ENCODE assay signal across 7 mouse cellular contexts in the genomic region with DNA sequence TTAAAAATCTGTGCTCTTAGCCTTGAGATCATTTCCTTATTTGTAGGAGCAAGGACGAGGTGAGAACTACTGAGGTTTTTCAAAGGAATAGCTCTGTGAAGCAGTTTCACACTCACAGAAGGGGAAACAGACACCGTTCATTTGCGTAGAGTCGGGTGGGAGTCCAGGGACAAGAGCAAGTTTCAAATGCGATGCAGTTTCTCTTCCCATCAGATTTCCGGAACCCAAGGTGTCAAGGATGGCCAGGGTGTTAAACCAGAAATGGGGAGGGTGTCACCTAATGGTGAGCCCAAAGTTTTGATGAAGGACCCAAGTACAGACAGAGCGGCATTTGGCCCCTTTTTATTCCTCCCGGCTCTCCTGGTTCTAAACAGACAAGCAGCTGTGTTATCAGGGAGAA. TPM values are rescaled to one million over a fixed set of nuclear protein-coding genes. Genes with fewer than 3 reads are reported as not detected.
DNase-seq lines count a peak whose midpoint lies in the region; ATAC-seq and TF ChIP-seq lines count a peak whose summit lies in the region.

No protein-coding gene starts in this region.

- no peaks in the 10 kb centered on the region for H3K27me3 ChIP-seq in lung, postnatal 0 days (replicated peaks; ENCODE audit: insufficient read depth, low read length)
- no peaks in the 10 kb centered on the region for H3K27me3 ChIP-seq in forebrain, embryonic 13.5 days
- no peaks in the 10 kb centered on the region for H3K27me3 ChIP-seq in liver, embryonic 14.5 days (ENCODE audit: control insufficient read depth, insufficient read depth, low read length)
- no peaks in the 10 kb centered on the region for H3K27me3 ChIP-seq in stomach, embryonic 16.5 days (ENCODE audit: control insufficient read depth, insufficient read depth, low read length)

- peak overlapping the region; percentile 90 for H3K4me2 ChIP-seq in lung, postnatal 0 days (replicated peaks; ENCODE audit: low read depth, low read length)
- H3K4me2 ChIP-seq in forebrain, embryonic 13.5 days, result peak overlapping the region; percentile 88
- peak overlapping the region; percentile 67 for H3K4me2 ChIP-seq in liver, embryonic 14.5 days (ENCODE audit: low read depth)
- H3K4me2 ChIP-seq in stomach, embryonic 16.5 days (ENCODE audit: low read depth, low read length), result peak overlapping the region; percentile 69

- H3K4me1 ChIP-seq in lung, postnatal 0 days (ENCODE audit: insufficient read depth, low read depth, low read length), result peaks cover 2% of the 10 kb centered on the region; the same call in 1 of the 2 replicates
- peaks cover 8% of the 10 kb centered on the region for H3K4me1 ChIP-seq in forebrain, embryonic 13.5 days
- H3K4me1 ChIP-seq in liver, embryonic 14.5 days (replicated peaks; ENCODE audit: control insufficient read depth in 2 of 2, insufficient read depth in 2 of 2, low read length in 1 of 2), result peaks cover 0 to 11% of the 10 kb centered on the region in 2 experiments; a peak in 3 of 4 replicates
- H3K4me1 ChIP-seq in stomach, embryonic 16.5 days (ENCODE audit: control insufficient read depth, insufficient read depth, low read length), result peaks cover 3% of the 10 kb centered on the region; the same call in 1 of the 2 replicates

- H3K9ac ChIP-seq in lung, postnatal 0 days (replicated peaks; ENCODE audit: low read depth), result no peak overlapping the region; the same call in 1 of the 2 replicates
- peak overlapping the region; percentile 89 for H3K9ac ChIP-seq in forebrain, embryonic 13.5 days
- H3K9ac ChIP-seq in liver, embryonic 14.5 days (replicated peaks), result peak overlapping the region; percentile 50
- H3K9ac ChIP-seq in stomach, embryonic 16.5 days (ENCODE audit: low read length), result peak overlapping the region; percentile 89

- peak overlapping the region; percentile 88 for H3K27ac ChIP-seq in lung, postnatal 0 days (ENCODE audit: low read length)
- no peak overlapping the region; the same call in 1 of the 2 replicates for H3K27ac ChIP-seq in forebrain, embryonic 13.5 days
- H3K27ac ChIP-seq in liver, embryonic 14.5 days, result no peak overlapping the region
- H3K27ac ChIP-seq in stomach, embryonic 16.5 days (ENCODE audit: low read length), result no peak overlapping the region

- TF ChIP-seq CTCF in lung, postnatal 0 days (IDR thresholded peaks at IDR 0.05), result no peak
- no peak for TF ChIP-seq CTCF in liver, embryonic 14.5 days (IDR thresholded peaks at IDR 0.05; ENCODE audit: low read depth)

- DNase-seq in lung, postnatal 0 days (ENCODE audit: low spot score), result no peak
- DNase-seq in lung, postnatal 10 days, result no peak
- DNase-seq in liver, embryonic 14.5 days (ENCODE audit: low read depth in 3 of 3, low spot score in 3 of 3), result no peak
- no peak for DNase-seq in adrenal gland, postnatal 4 days (ENCODE audit: low spot score in 2 of 2)
- no peak for DNase-seq in natural killer cell, adult 2 months (ENCODE audit: low spot score in 2 of 2)

- TF ChIP-seq EP300 in lung, postnatal 0 days (IDR thresholded peaks at IDR 0.05), result no peak
- TF ChIP-seq EP300 in liver, embryonic 14.5 days (IDR thresholded peaks at IDR 0.05; ENCODE audit: low read depth), result no peak

- H3K36me3 ChIP-seq in lung, postnatal 0 days (ENCODE audit: insufficient read depth, low read length), result 0 out of 2 replicates have a peak, but pooled peaks cover 7% of the 10 kb centered on the region
- H3K36me3 ChIP-seq in forebrain, embryonic 13.5 days (ENCODE audit: poor library complexity, severe bottlenecking), result peaks cover 22% of the 10 kb centered on the region
- H3K36me3 ChIP-seq in liver, embryonic 14.5 days (replicated peaks; ENCODE audit: control insufficient read depth, insufficient read depth, low read depth), result peaks cover 9% of the 10 kb centered on the region
- H3K36me3 ChIP-seq in stomach, embryonic 16.5 days (ENCODE audit: control insufficient read depth, insufficient read depth, low read length), result peaks cover 4% of the 10 kb centered on the region; the same call in 1 of the 2 replicates

- H3K9me3 ChIP-seq in lung, postnatal 0 days (ENCODE audit: low read length), result no peaks in the 10 kb centered on the region
- no peaks in the 10 kb centered on the region for H3K9me3 ChIP-seq in forebrain, embryonic 13.5 days (replicated peaks)
- no peaks in the 10 kb centered on the region; the same call in 1 of the 2 replicates for H3K9me3 ChIP-seq in liver, embryonic 14.5 days (ENCODE audit: control insufficient read depth, low read length)
- 0 out of 2 replicates have a peak, but pooled peaks cover 3% of the 10 kb centered on the region for H3K9me3 ChIP-seq in stomach, embryonic 16.5 days (replicated peaks; ENCODE audit: control insufficient read depth, low read length)

- WGBS in lung, postnatal 0 days, result 8% methylated on average over 8 of the region's 8 CpGs
- WGBS in forebrain, embryonic 13.5 days, result 21% methylated on average over 8 of the region's 8 CpGs
- WGBS in liver, embryonic 14.5 days (ENCODE audit: insufficient replicate concordance), result 7% methylated on average over 8 of the region's 8 CpGs
- 12% methylated on average over 8 of the region's 8 CpGs for whole genome bisulfite sequencing in stomach, embryonic 16.5 days

- peak overlapping the region; percentile 75 for H3K4me3 ChIP-seq in lung, postnatal 0 days (ENCODE audit: low read depth, low read length)
- peak overlapping the region; percentile 88 for H3K4me3 ChIP-seq in forebrain, embryonic 13.5 days
- H3K4me3 ChIP-seq in liver, embryonic 14.5 days (ENCODE audit: insufficient read depth in 1 of 2, low read depth in 2 of 2, low read length in 2 of 2), result peak overlapping the region; percentile 72 to 85
- H3K4me3 ChIP-seq in stomach, embryonic 16.5 days (replicated peaks; ENCODE audit: low read length), result peak overlapping the region; percentile 83

- ATAC-seq in lung, postnatal 0 days, result no peak
- no peak for ATAC-seq in forebrain, embryonic 13.5 days
- ATAC-seq in liver, embryonic 14.5 days (ENCODE audit: insufficient read depth), result no peak
- no peak for ATAC-seq in stomach, embryonic 16.5 days (ENCODE audit: insufficient read depth, low FRiP score)

RNA-seq across cellular contexts. Expression of a gene that starts 0.3 kb away (rescaled TPM):
- 148 and 154 TPM in 2 replicates for polyA plus RNA-seq in lung, postnatal 0 days (2015; fragmentation: Nextera tagmentation; extraction: Ambion mirVana)
- 102 and 111 TPM in 2 replicates for polyA plus RNA-seq in forebrain, embryonic 13.5 days (2015; fragmentation: Nextera tagmentation; extraction: Ambion mirVana)
- 18.8 and 21.2 TPM in 2 replicates for polyA plus RNA-seq in liver, embryonic 14.5 days (2012; rRNA removed)
- polyA plus RNA-seq in liver, embryonic 14.5 days (2014; fragmentation: Nextera tagmentation; extraction: Ambion mirVana), result 48.8 and 55.9 TPM in 2 replicates
- 92.3 and 104 TPM in 2 replicates for polyA plus RNA-seq in stomach, embryonic 16.5 days (2015; fragmentation: Nextera tagmentation; extraction: Ambion mirVana)
- 10 to 100 TPM; 62.8 to 64.6 TPM for total RNA-seq in adrenal gland, postnatal 4 days (2021)

RNA-seq across cellular contexts. Expression of a gene that starts 12.2 kb away (rescaled TPM):
- 2.4 and 2.8 TPM in 2 replicates for polyA plus RNA-seq in lung, postnatal 0 days (2015; fragmentation: Nextera tagmentation; extraction: Ambion mirVana)
- polyA plus RNA-seq in forebrain, embryonic 13.5 days (2015; fragmentation: Nextera tagmentation; extraction: Ambion mirVana), result 5.2 and 5.8 TPM in 2 replicates
- 0.15 and 0.27 TPM in 2 replicates for polyA plus RNA-seq in liver, embryonic 14.5 days (2012; rRNA removed)
- 0.24 and 0.28 TPM in 2 replicates for polyA plus RNA-seq in liver, embryonic 14.5 days (2014; fragmentation: Nextera tagmentation; extraction: Ambion mirVana)
- polyA plus RNA-seq in stomach, embryonic 16.5 days (2015; fragmentation: Nextera tagmentation; extraction: Ambion mirVana), result 28.9 and 34.4 TPM in 2 replicates
- total RNA-seq in adrenal gland, postnatal 4 days (2021), result under 1 TPM; 0.87 to 0.98 TPM

RNA-seq across cellular contexts. Expression of a gene that starts 16.9 kb away (rescaled TPM):
- polyA plus RNA-seq in lung, postnatal 0 days (2015; fragmentation: Nextera tagmentation; extraction: Ambion mirVana), result 143 and 152 TPM in 2 replicates
- 55.0 and 55.3 TPM in 2 replicates for polyA plus RNA-seq in forebrain, embryonic 13.5 days (2015; fragmentation: Nextera tagmentation; extraction: Ambion mirVana)
- 9.8 and 10.8 TPM in 2 replicates for polyA plus RNA-seq in liver, embryonic 14.5 days (2012; rRNA removed)
- 24.1 and 24.9 TPM in 2 replicates for polyA plus RNA-seq in liver, embryonic 14.5 days (2014; fragmentation: Nextera tagmentation; extraction: Ambion mirVana)
- 101 and 122 TPM in 2 replicates for polyA plus RNA-seq in stomach, embryonic 16.5 days (2015; fragmentation: Nextera tagmentation; extraction: Ambion mirVana)
- total RNA-seq in adrenal gland, postnatal 4 days (2021), result 100 to 1,000 TPM; 136 TPM

RNA-seq across cellular contexts. Expression of a gene that starts 17.6 kb away (rescaled TPM):
- polyA plus RNA-seq in lung, postnatal 0 days (2015; fragmentation: Nextera tagmentation; extraction: Ambion mirVana), result 30.6 and 31.0 TPM in 2 replicates
- polyA plus RNA-seq in forebrain, embryonic 13.5 days (2015; fragmentation: Nextera tagmentation; extraction: Ambion mirVana), result 24.3 and 28.4 TPM in 2 replicates
- 2.0 and 4.3 TPM in 2 replicates for polyA plus RNA-seq in liver, embryonic 14.5 days (2012; rRNA removed)
- 1.9 and 2.9 TPM in 2 replicates for polyA plus RNA-seq in liver, embryonic 14.5 days (2014; fragmentation: Nextera tagmentation; extraction: Ambion mirVana)
- 30.5 and 33.1 TPM in 2 replicates for polyA plus RNA-seq in stomach, embryonic 16.5 days (2015; fragmentation: Nextera tagmentation; extraction: Ambion mirVana)
- total RNA-seq in adrenal gland, postnatal 4 days (2021), result 10 to 100 TPM; 52.7 to 56.4 TPM

RNA-seq across cellular contexts. Expression of a gene that starts 17.6 kb away (rescaled TPM):
- polyA plus RNA-seq in lung, postnatal 0 days (2015; fragmentation: Nextera tagmentation; extraction: Ambion mirVana), result 1,752 and 1,909 TPM in 2 replicates
- polyA plus RNA-seq in forebrain, embryonic 13.5 days (2015; fragmentation: Nextera tagmentation; extraction: Ambion mirVana), result 1,194 and 1,420 TPM in 2 replicates
- polyA plus RNA-seq in liver, embryonic 14.5 days (2012; rRNA removed), result 1,231 and 1,357 TPM in 2 replicates
- polyA plus RNA-seq in liver, embryonic 14.5 days (2014; fragmentation: Nextera tagmentation; extraction: Ambion mirVana), result 948 and 959 TPM in 2 replicates
- polyA plus RNA-seq in stomach, embryonic 16.5 days (2015; fragmentation: Nextera tagmentation; extraction: Ambion mirVana), result 1,106 and 1,465 TPM in 2 replicates
- total RNA-seq in adrenal gland, postnatal 4 days (2021), result 1,000 to 10,000 TPM; 2,496 to 2,695 TPM
